Mouse (Mus musculus) ES-Bruce4 (cell line): ENCODE data around the gene Tsnaxip1.

Experiments
- CTCF ChIP-seq: IDR thresholded peaks from one replicate; pipeline ENCODE4 v1.8.1; 2011; ENCODE audit warnings: low read depth, low read length
- EP300 ChIP-seq: IDR thresholded peaks from 2 replicates; pipeline ENCODE4 v1.6.1; 2011; ENCODE audit warnings: low read depth, low read length; ENCODE audit not compliant: insufficient read depth
- POLR2A ChIP-seq: IDR thresholded peaks from one replicate; pipeline ENCODE4 v1.8.1; 2011; ENCODE audit warnings: low read length; ENCODE audit not compliant: insufficient read depth

DNA sequence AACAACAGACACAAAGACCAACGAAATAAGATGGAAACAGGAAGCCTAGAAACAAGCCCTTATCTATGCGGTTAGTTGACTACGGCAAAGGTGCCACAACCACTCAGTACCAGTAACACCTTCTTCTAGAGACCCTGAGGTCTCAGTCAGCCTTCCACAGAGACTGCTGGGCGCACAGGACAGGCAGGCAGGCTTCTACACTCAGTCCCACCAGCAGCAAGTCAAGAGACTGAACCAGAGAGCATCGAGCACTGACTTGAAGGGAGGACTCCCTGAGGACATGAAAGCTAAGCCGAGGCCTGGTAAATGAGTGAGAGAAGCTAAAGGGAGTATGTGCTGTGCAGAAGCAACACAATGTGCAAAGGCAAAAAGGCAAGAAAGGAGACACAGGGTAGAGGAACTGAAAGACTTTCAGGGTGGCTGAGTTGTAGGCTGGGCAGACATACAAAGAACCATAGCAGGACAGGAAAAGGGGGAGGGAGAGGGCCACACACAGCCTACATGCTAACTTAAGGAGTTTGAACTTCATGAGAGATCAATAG is 17.2 kb upstream of the Tsnaxip1 start:
- TF ChIP-seq CTCF (no peak), EP300 (no peak), POLR2A (no peak)
